Mouse (Mus musculus): ENCODE measurements around the gene Gm30191. TPM values are rescaled to one million over a fixed set of nuclear protein-coding genes. Genes with fewer than 3 reads are reported as not detected.

Gm30191 gene
- total and polyA plus RNA-seq, 3 experiments, result not detected

DNA sequence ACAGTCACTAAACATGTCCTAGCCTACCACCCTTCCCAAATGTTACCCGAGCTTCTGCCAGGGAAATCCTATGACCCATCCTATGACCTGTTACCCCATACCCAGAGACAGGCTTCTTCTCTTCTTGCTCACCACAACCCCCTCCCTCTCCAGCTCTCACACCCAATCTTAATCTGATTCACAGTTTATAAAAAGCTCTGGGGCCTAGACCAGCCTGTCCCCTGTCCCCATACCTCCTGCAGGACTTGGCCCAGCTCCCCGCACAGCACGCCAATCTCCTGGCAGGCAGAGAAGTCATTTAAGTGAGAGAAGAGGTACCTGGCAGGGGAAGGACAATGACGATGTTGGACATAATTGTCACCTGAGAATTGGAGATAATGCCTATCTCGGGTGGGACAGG lies 11.9 kb upstream of the Gm30191 start:
- dilution Hi-C loops (cut with MboI; ENCODE audit: extremely low pct_ligation_motif_present, extremely low pct_unique_long_range_greater_than_20kb, low sequenced_read_pairs), result no loop called here
- peaks cover 16% of the 10 kb centered on the region for H3K27me3 ChIP-seq (replicated peaks)

DNA sequence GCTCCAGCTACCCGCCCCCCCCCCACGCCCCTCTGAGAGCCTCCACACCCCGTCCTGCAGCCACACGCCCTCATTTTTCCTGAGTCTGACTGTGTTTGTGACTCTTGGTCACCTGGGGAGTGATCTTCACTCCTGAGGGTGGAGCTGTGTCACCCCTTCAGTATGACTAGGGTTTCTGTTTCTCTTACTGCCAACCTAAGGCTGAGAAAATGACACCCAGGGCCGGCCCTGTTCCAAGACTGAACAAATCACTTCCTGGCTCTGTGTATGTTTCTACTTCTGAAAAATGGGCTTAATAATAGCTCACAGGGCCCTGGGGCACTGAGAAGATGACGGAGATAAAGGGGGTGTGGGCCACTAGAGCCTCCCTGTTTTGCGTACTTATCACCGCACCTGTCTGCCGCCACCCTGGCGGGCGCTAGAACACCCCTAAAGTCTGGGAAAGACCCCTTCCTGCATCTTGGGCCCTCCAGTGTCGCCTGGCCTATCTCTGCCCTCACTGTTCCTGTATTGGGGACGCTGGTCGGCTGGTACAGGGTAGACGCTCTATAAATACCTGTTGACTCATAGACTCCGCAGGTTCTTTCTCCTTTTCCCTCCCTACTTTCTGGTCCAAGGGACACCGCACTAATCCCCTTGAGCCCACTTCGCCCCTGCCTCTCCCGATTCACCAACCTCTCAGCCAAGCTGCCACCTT lies 9.0 kb upstream of the Gm30191 start:
- no peak for DNase-seq (ENCODE audit: extremely low read depth)
- peaks cover 0 to 2% of the 10 kb centered on the region in 2 experiments for H3K36me3 ChIP-seq (replicated peaks in 1 of 2; ENCODE audit: control insufficient read depth in 1 of 2, insufficient read depth in 1 of 2, low read length in 1 of 2)
- dilution Hi-C loops (cut with MboI; ENCODE audit: extremely low pct_ligation_motif_present, extremely low pct_unique_long_range_greater_than_20kb, low sequenced_read_pairs), result no loop called here
- no peak overlapping the region for H3K9ac ChIP-seq (ENCODE audit: insufficient read depth, low read depth)
- H3K4me3 ChIP-seq (replicated peaks in 1 of 3; ENCODE audit: low read depth in 2 of 3, low read length in 2 of 3, poor library complexity in 1 of 3), result no peak overlapping the region
- H3K79me2 ChIP-seq (replicated peaks; ENCODE audit: control insufficient read depth, extremely low read depth, insufficient read depth, poor library complexity, severe bottlenecking), result no peaks in the 10 kb centered on the region
- no peak overlapping the region for H3K27ac ChIP-seq (ENCODE audit: insufficient read depth, low read depth)
- peaks cover 9% of the 10 kb centered on the region for H3K27me3 ChIP-seq (replicated peaks)
- H3K4me2 ChIP-seq (ENCODE audit: insufficient read depth, low read depth, poor library complexity, severe bottlenecking), result no peak overlapping the region
- in situ Hi-C loops (cut with MboI; ENCODE audit: low pct_ligation_motif_present, low pct_unique_long_range_greater_than_20kb, low sequenced_read_pairs), result no loop called here
- H3K4me1 ChIP-seq (ENCODE audit: control insufficient read depth in 1 of 2, insufficient read depth in 2 of 2), result peaks cover 6 to 10% of the 10 kb centered on the region in 2 experiments; a peak in 2 of 4 replicates
- TF ChIP-seq CTCF (conservative IDR thresholded peaks at IDR 0.05 in 1 of 2, IDR thresholded peaks at IDR 0.05 in 1 of 2; ENCODE audit: low read depth in 2 of 2, low read length in 2 of 2), result no peak
- TF ChIP-seq SIN3A (IDR thresholded peaks at IDR 0.05; ENCODE audit: low read length), result no peak
- TF ChIP-seq MAX (IDR thresholded peaks at IDR 0.05; ENCODE audit: low read length), result no peak
- no peaks in the 10 kb centered on the region for H3K9me3 ChIP-seq (replicated peaks; ENCODE audit: low read length)

More for the DNA sequence above, 11.9 kb upstream of the Gm30191 start:
- Histone ChIP-seq H3K36me3 (replicated peaks in 1 of 2; ENCODE audit: control insufficient read depth in 1 of 2, insufficient read depth in 1 of 2, low read length in 1 of 2) (no peaks in the 10 kb centered on the region), H3K27ac (ENCODE audit: insufficient read depth, low read depth) (no peak overlapping the region), H3K9me3 (replicated peaks; ENCODE audit: low read length) (no peaks in the 10 kb centered on the region), H3K4me1 (ENCODE audit: control insufficient read depth in 1 of 2, insufficient read depth in 2 of 2) (peaks cover 6 to 10% of the 10 kb centered on the region in 2 experiments; a peak in 2 of 4 replicates), H3K9ac (ENCODE audit: insufficient read depth, low read depth) (no peak overlapping the region), H3K4me2 (ENCODE audit: insufficient read depth, low read depth, poor library complexity, severe bottlenecking) (no peak overlapping the region), H3K4me3 (replicated peaks in 1 of 3; ENCODE audit: low read depth in 2 of 3, low read length in 2 of 3, poor library complexity in 1 of 3) (no peak overlapping the region), H3K79me2 (replicated peaks; ENCODE audit: control insufficient read depth, extremely low read depth, insufficient read depth, poor library complexity, severe bottlenecking) (no peaks in the 10 kb centered on the region)
- DNase-seq (ENCODE audit: extremely low read depth), result no peak
- TF ChIP-seq IRF4 (IDR thresholded peaks at IDR 0.05; ENCODE audit: low read depth, low read length), result no peak
- no peak for TF ChIP-seq BHLHE40 (IDR thresholded peaks at IDR 0.05; ENCODE audit: low read depth, low read length)
- TF ChIP-seq MYC (IDR thresholded peaks at IDR 0.05; ENCODE audit: low read depth, low read length), result no peak
- no peak for TF ChIP-seq RCOR1 (conservative IDR thresholded peaks at IDR 0.05; ENCODE audit: low read depth, low read length)
- in situ Hi-C loops (cut with MboI; ENCODE audit: low pct_ligation_motif_present, low pct_unique_long_range_greater_than_20kb, low sequenced_read_pairs), result no loop called here

DNA sequence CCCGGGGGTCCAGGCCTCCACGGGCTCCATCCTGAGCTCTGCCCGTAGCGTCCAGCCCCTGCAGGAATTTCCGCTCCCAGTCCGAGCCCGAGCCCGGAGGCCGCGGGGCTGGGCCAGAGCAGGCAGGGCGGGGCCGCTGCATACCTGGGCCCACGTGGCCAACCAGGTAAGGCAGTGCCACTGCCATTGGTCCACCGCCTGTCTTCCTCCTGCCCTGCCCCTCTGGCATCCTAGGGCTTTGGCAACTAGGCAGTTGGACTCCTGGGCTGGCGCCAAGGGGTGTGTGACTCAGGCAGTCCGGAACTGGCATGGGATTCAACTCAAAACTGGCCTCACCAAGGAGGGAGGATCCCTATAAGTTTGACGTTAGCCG lies 8.5 kb upstream of the Gm30191 start, which contains the start of gene Cnksr1:
Gene Cnksr1, minus strand, starts transcription at position 121 of the 373 bp plus-strand sequence.
- Histone ChIP-seq H3K27ac (ENCODE audit: insufficient read depth, low read depth) (no peak within 1 kb of the TSS), H3K4me2 (ENCODE audit: insufficient read depth, low read depth, poor library complexity, severe bottlenecking) (no peak within 1 kb of the TSS), H3K9me3 (replicated peaks; ENCODE audit: low read length) (no peaks in the 10 kb centered on the region), H3K79me2 (replicated peaks; ENCODE audit: control insufficient read depth, extremely low read depth, insufficient read depth, poor library complexity, severe bottlenecking) (no peaks in the 10 kb centered on the region), H3K36me3 (replicated peaks in 1 of 2; ENCODE audit: control insufficient read depth in 1 of 2, insufficient read depth in 1 of 2, low read length in 1 of 2) (peaks cover 0 to 7% of the 10 kb centered on the region in 2 experiments), H3K4me3 (replicated peaks in 1 of 3; ENCODE audit: low read depth in 2 of 3, low read length in 2 of 3, poor library complexity in 1 of 3) (no peak within 1 kb of the TSS), H3K4me1 (ENCODE audit: control insufficient read depth in 1 of 2, insufficient read depth in 2 of 2) (peaks cover 6 to 10% of the 10 kb centered on the region in 2 experiments; a peak in 2 of 4 replicates), H3K9ac (ENCODE audit: insufficient read depth, low read depth) (no peak within 1 kb of the TSS), H3K27me3 (replicated peaks) (peaks cover 4% of the 10 kb centered on the region)
- TF ChIP-seq E2F4 (IDR thresholded peaks at IDR 0.05; ENCODE audit: insufficient replicate concordance, low read depth, low read length), result no peak
- no peak for TF ChIP-seq TCF12 (IDR thresholded peaks at IDR 0.05; ENCODE audit: low read depth, low read length)
- no peak for TF ChIP-seq POLR2A (IDR thresholded peaks at IDR 0.05; ENCODE audit: low read depth, low read length)
- TF ChIP-seq POLR2AphosphoS2 (IDR thresholded peaks at IDR 0.05; ENCODE audit: low read depth, low read length), result no peak
- TF ChIP-seq GABPA (IDR thresholded peaks at IDR 0.05; ENCODE audit: insufficient replicate concordance, low read depth, low read length), result no peak
- no peak for TF ChIP-seq SIN3A (IDR thresholded peaks at IDR 0.05; ENCODE audit: low read length)
- in situ Hi-C loops (cut with MboI; ENCODE audit: low pct_ligation_motif_present, low pct_unique_long_range_greater_than_20kb, low sequenced_read_pairs), result no loop called here
- dilution Hi-C loops (cut with MboI; ENCODE audit: extremely low pct_ligation_motif_present, extremely low pct_unique_long_range_greater_than_20kb, low sequenced_read_pairs), result no loop called here
- DNase-seq (ENCODE audit: extremely low read depth), result no peak

Measured in CH12.LX (cell line).